Mouse (Mus musculus): ENCODE data around the gene Rsbn1l. TPM values are rescaled to one million over a fixed set of nuclear protein-coding genes. Genes with fewer than 3 reads are reported as not detected.

Rsbn1l gene
- polyA plus RNA-seq, 1 experiment from 2014 or later = 5.6 TPM

- no peak overlapping the region for H3K4me2 ChIP-seq (replicated peaks)
- WGBS = 57% methylated on average over 5 of the region's 5 CpGs
These were observed 15.0 kb downstream of the Rsbn1l start for GRCm38 (mm10) chr5:20941205-20941604.

DNA sequence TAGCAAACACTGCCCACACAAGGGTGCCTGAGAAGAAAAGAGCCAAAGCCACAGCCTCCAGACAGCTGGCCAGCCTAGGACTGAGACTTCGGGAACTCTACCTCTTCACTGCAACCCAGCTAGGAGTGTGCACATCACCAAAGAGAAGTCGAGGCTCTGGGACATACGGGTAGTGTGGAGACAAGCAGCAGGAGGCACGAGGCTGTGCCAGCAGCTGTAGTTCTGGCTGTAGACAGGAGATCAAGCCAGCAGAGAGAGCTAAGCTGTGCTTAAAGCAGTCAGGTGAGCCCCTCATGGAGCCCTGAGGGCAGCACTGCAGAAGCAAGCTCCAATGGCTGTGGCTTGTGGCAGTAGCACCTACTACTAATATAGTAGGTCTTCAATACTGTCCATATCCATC, 15.5 kb downstream of the Rsbn1l start:
- 79% methylated on average over 4 of the region's 4 CpGs for WGBS
- Histone ChIP-seq H3K9me3 (ENCODE audit: control insufficient read depth, low read length) (no peaks in the 10 kb centered on the region), H3K36me3 (replicated peaks; ENCODE audit: control insufficient read depth, insufficient read depth) (no peaks in the 10 kb centered on the region), H3K4me2 (replicated peaks) (no peak overlapping the region), H3K27ac (no peak overlapping the region), H3K27me3 (ENCODE audit: control insufficient read depth, insufficient read depth, low read length) (no peaks in the 10 kb centered on the region), H3K4me1 (replicated peaks; ENCODE audit: control insufficient read depth, insufficient read depth, low read length) (no peaks in the 10 kb centered on the region), H3K9ac (no peak overlapping the region), H3K4me3 (replicated peaks; ENCODE audit: low read length) (no peak overlapping the region)
- ATAC-seq (ENCODE audit: low FRiP score) (no peak), DNase-seq (ENCODE audit: low spot score) (no peak)

More at GRCm38 (mm10) chr5:20941205-20941604, 15.0 kb downstream of the Rsbn1l start:
- Histone ChIP-seq H3K36me3 (replicated peaks; ENCODE audit: control insufficient read depth, insufficient read depth) (no peaks in the 10 kb centered on the region), H3K27me3 (ENCODE audit: control insufficient read depth, insufficient read depth, low read length) (no peaks in the 10 kb centered on the region), H3K4me1 (replicated peaks; ENCODE audit: control insufficient read depth, insufficient read depth, low read length) (no peaks in the 10 kb centered on the region), H3K27ac (no peak overlapping the region), H3K4me3 (replicated peaks; ENCODE audit: low read length) (no peak overlapping the region), H3K9me3 (ENCODE audit: control insufficient read depth, low read length) (no peaks in the 10 kb centered on the region), H3K9ac (no peak overlapping the region)
- no peak for DNase-seq (ENCODE audit: low spot score)
- no peak for ATAC-seq (ENCODE audit: low FRiP score)

- Histone ChIP-seq H3K27ac (no peak overlapping the region), H3K4me2 (replicated peaks) (no peak overlapping the region), H3K9me3 (ENCODE audit: control insufficient read depth, low read length) (no peaks in the 10 kb centered on the region), H3K9ac (no peak overlapping the region), H3K4me1 (replicated peaks; ENCODE audit: control insufficient read depth, insufficient read depth, low read length) (no peaks in the 10 kb centered on the region), H3K27me3 (ENCODE audit: control insufficient read depth, insufficient read depth, low read length) (no peaks in the 10 kb centered on the region), H3K36me3 (replicated peaks; ENCODE audit: control insufficient read depth, insufficient read depth) (no peaks in the 10 kb centered on the region), H3K4me3 (replicated peaks; ENCODE audit: low read length) (no peak overlapping the region)
- DNase-seq (ENCODE audit: low spot score) (no peak), ATAC-seq (ENCODE audit: low FRiP score) (no peak)
- 95% methylated on average over 6 of the region's 6 CpGs for WGBS
These were observed 16.1 kb downstream of the Rsbn1l start for GRCm38 (mm10) chr5:20940040-20940571.

DNA sequence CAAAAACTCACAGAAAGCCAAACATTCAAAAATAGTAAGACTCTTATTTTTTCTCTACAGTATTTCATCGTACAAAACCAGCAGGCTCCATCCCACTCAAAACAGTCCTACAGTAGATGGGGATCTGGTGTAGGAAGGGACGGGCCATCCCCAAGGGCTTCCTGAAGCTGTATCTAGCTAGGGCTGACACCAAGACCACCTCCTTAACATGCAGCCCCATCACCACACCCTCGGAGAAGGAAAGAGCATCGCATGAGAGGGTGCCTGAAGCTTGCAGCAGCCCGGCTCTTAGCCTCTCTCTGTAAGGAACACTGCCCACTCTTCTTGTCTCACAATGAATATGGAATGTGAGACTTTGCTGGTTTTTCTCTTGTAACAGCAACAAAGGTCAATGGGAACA, 17.7 kb downstream of the Rsbn1l start:
- ATAC-seq (ENCODE audit: low FRiP score) = no peak
- WGBS = 71% methylated on average over 5 of the region's 5 CpGs
- no peak overlapping the region for H3K27ac ChIP-seq

GRCm38 (mm10) chr5:20935934-20936333, 20.3 kb downstream of the Rsbn1l start:
- DNase-seq (ENCODE audit: low spot score) (no peak), ATAC-seq (ENCODE audit: low FRiP score) (no peak)
- Histone ChIP-seq H3K36me3 (replicated peaks; ENCODE audit: control insufficient read depth, insufficient read depth) (no peaks in the 10 kb centered on the region), H3K27me3 (ENCODE audit: control insufficient read depth, insufficient read depth, low read length) (no peaks in the 10 kb centered on the region), H3K27ac (no peak overlapping the region), H3K4me3 (replicated peaks; ENCODE audit: low read length) (no peak overlapping the region), H3K9ac (no peak overlapping the region), H3K4me2 (replicated peaks) (no peak overlapping the region), H3K9me3 (ENCODE audit: control insufficient read depth, low read length) (no peaks in the 10 kb centered on the region), H3K4me1 (replicated peaks; ENCODE audit: control insufficient read depth, insufficient read depth, low read length) (no peaks in the 10 kb centered on the region)
- WGBS = 77% methylated on average over 5 of the region's 5 CpGs

More for the DNA sequence above, 17.7 kb downstream of the Rsbn1l start:
- no peaks in the 10 kb centered on the region for H3K36me3 ChIP-seq (replicated peaks; ENCODE audit: control insufficient read depth, insufficient read depth)
- no peak overlapping the region for H3K4me3 ChIP-seq (replicated peaks; ENCODE audit: low read length)
- H3K4me1 ChIP-seq (replicated peaks; ENCODE audit: control insufficient read depth, insufficient read depth, low read length) = no peaks in the 10 kb centered on the region
- no peaks in the 10 kb centered on the region for H3K27me3 ChIP-seq (ENCODE audit: control insufficient read depth, insufficient read depth, low read length)
- no peak overlapping the region for H3K4me2 ChIP-seq (replicated peaks)
- no peak overlapping the region for H3K9ac ChIP-seq
- H3K9me3 ChIP-seq (ENCODE audit: control insufficient read depth, low read length) = no peaks in the 10 kb centered on the region
- DNase-seq (ENCODE audit: low spot score) = no peak

DNA sequence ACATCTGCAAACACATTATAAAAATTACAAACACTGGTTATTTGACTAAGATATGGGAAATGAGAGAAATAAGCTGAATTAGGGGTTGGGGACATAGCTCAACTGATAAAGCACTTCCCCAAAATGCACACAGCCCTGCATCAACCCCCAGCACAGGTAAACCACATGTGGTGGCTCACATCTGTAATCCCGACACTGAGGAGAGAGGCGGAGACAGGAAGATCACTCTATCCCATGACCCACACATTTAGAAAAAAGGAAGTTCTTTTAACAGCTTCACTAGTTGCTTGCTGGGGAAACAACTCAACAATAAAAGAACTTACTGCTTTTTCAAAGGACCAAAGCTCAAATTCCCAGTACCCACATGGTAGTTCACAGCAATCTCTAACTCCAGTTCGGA, 23.6 kb downstream of the Rsbn1l start:
- ATAC-seq (ENCODE audit: low FRiP score) = no peak
- Histone ChIP-seq H3K4me3 (replicated peaks; ENCODE audit: low read length) (no peak overlapping the region), H3K9ac (no peak overlapping the region)

GRCm38 (mm10) chr5:20931300-20931699, 24.9 kb downstream of the Rsbn1l start:
- WGBS = 95% methylated on average over 3 of the region's 3 CpGs
- H3K4me2 ChIP-seq (replicated peaks) = no peak overlapping the region
- no peak overlapping the region for H3K9ac ChIP-seq
- H3K27ac ChIP-seq = no peak overlapping the region
- no peaks in the 10 kb centered on the region for H3K27me3 ChIP-seq (ENCODE audit: control insufficient read depth, insufficient read depth, low read length)
- H3K9me3 ChIP-seq (ENCODE audit: control insufficient read depth, low read length) = no peaks in the 10 kb centered on the region
- H3K4me1 ChIP-seq (replicated peaks; ENCODE audit: control insufficient read depth, insufficient read depth, low read length) = no peaks in the 10 kb centered on the region
- no peaks in the 10 kb centered on the region for H3K36me3 ChIP-seq (replicated peaks; ENCODE audit: control insufficient read depth, insufficient read depth)
- DNase-seq (ENCODE audit: low spot score) (no peak), ATAC-seq (ENCODE audit: low FRiP score) (no peak)
- H3K4me3 ChIP-seq (replicated peaks; ENCODE audit: low read length) = no peak overlapping the region

More for the DNA sequence above, 23.6 kb downstream of the Rsbn1l start:
- Histone ChIP-seq H3K36me3 (replicated peaks; ENCODE audit: control insufficient read depth, insufficient read depth) (no peaks in the 10 kb centered on the region), H3K9me3 (ENCODE audit: control insufficient read depth, low read length) (no peaks in the 10 kb centered on the region), H3K4me2 (replicated peaks) (no peak overlapping the region), H3K27ac (no peak overlapping the region), H3K27me3 (ENCODE audit: control insufficient read depth, insufficient read depth, low read length) (no peaks in the 10 kb centered on the region), H3K4me1 (replicated peaks; ENCODE audit: control insufficient read depth, insufficient read depth, low read length) (no peaks in the 10 kb centered on the region)
- no peak for DNase-seq (ENCODE audit: low spot score)
- 98% methylated on average over 3 of the region's 3 CpGs for WGBS

DNA sequence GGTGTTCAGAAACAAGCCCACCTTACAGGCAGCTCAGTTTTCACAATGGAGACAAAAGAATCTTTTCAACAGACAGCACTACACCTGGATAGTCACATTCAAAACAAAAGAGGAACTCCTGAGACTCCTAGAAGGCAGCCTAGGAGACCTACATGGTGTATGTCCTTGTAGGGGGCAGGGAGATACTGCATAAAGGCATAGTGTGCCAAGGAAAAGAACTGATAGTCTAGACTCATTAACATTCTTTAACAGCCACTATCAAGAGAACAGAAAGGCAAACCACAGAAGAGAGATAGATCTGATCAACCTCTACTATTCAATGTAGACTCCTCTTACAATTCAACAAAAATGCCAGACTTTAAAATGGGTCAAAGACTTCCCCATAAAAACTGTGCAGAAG, 25.8 kb downstream of the Rsbn1l start:
- H3K4me3 ChIP-seq (replicated peaks; ENCODE audit: low read length) = no peak overlapping the region
- H3K27ac ChIP-seq = no peak overlapping the region
- ATAC-seq (ENCODE audit: low FRiP score) = no peak
- H3K4me1 ChIP-seq (replicated peaks; ENCODE audit: control insufficient read depth, insufficient read depth, low read length) = no peaks in the 10 kb centered on the region
- H3K4me2 ChIP-seq (replicated peaks) = no peak overlapping the region
- no peak overlapping the region for H3K9ac ChIP-seq
- no peak for DNase-seq (ENCODE audit: low spot score)
- H3K9me3 ChIP-seq (ENCODE audit: control insufficient read depth, low read length) = no peaks in the 10 kb centered on the region
- H3K27me3 ChIP-seq (ENCODE audit: control insufficient read depth, insufficient read depth, low read length) = no peaks in the 10 kb centered on the region
- H3K36me3 ChIP-seq (replicated peaks; ENCODE audit: control insufficient read depth, insufficient read depth) = no peaks in the 10 kb centered on the region

- no peak for ATAC-seq (ENCODE audit: low FRiP score)
- 86% methylated on average over 6 of the region's 6 CpGs for WGBS
- no peaks in the 10 kb centered on the region for H3K27me3 ChIP-seq (ENCODE audit: control insufficient read depth, insufficient read depth, low read length)
- no peak overlapping the region for H3K9ac ChIP-seq
- no peaks in the 10 kb centered on the region for H3K36me3 ChIP-seq (replicated peaks; ENCODE audit: control insufficient read depth, insufficient read depth)
- H3K9me3 ChIP-seq (ENCODE audit: control insufficient read depth, low read length) = no peaks in the 10 kb centered on the region
- no peak for DNase-seq (ENCODE audit: low spot score)
- no peak overlapping the region for H3K4me3 ChIP-seq (replicated peaks; ENCODE audit: low read length)
- H3K4me1 ChIP-seq (replicated peaks; ENCODE audit: control insufficient read depth, insufficient read depth, low read length) = no peaks in the 10 kb centered on the region
- H3K27ac ChIP-seq = no peak overlapping the region
- no peak overlapping the region for H3K4me2 ChIP-seq (replicated peaks)
These were observed 26.5 kb downstream of the Rsbn1l start for GRCm38 (mm10) chr5:20929669-20930151.

GRCm38 (mm10) chr5:20925451-20925850, 30.7 kb downstream of the Rsbn1l start:
- ATAC-seq (ENCODE audit: low FRiP score) = no peak
- Histone ChIP-seq H3K27me3 (ENCODE audit: control insufficient read depth, insufficient read depth, low read length) (no peaks in the 10 kb centered on the region), H3K36me3 (replicated peaks; ENCODE audit: control insufficient read depth, insufficient read depth) (no peaks in the 10 kb centered on the region), H3K9ac (no peak overlapping the region), H3K4me3 (replicated peaks; ENCODE audit: low read length) (no peak overlapping the region), H3K9me3 (ENCODE audit: control insufficient read depth, low read length) (no peaks in the 10 kb centered on the region), H3K4me1 (replicated peaks; ENCODE audit: control insufficient read depth, insufficient read depth, low read length) (no peaks in the 10 kb centered on the region), H3K27ac (no peak overlapping the region), H3K4me2 (replicated peaks) (no peak overlapping the region)
- WGBS = 78% methylated on average over 3 of the region's 3 CpGs
- no peak for DNase-seq (ENCODE audit: low spot score)

Data from hindbrain, embryonic 14.5 days (tissue).